Mouse (Mus musculus) heart, embryonic 14.5 days (tissue): ENCODE results near the gene Slc22a20. TPM values are rescaled to one million over a fixed set of nuclear protein-coding genes. Genes with fewer than 3 reads are reported as not detected.

Experiments
- ATAC-seq: fragments of 200-750 bp; cut with Nextera tagmentation; 2 replicates; pipeline ENCODE4 v1.8.0; 2017; ENCODE audit warnings: low read depth, moderate TSS enrichment; ENCODE audit not compliant: insufficient number of reproducible peaks, insufficient read depth, low FRiP score
- H3K27ac ChIP-seq, 2 experiments: fragments of 200-500 bp in 1 of 2; fragments of 300-500 bp in 1 of 2; sonication (generic) in 1 of 2; replicated peaks in 1 of 2; 2 replicates each; pipeline ENCODE4 v1.5.1; 2012 to 2014; ENCODE audit warnings: low read depth in 2 of 2, low read length in 2 of 2, control low read depth in 1 of 2, mild to moderate bottlenecking in 1 of 2, mixed read lengths in 1 of 2; ENCODE audit not compliant: control insufficient read depth in 1 of 2, insufficient read depth in 1 of 2
- H3K27me3 ChIP-seq: fragments of 300-500 bp; sonication (generic); 2 replicates; pipeline ENCODE4 v1.6.1; 2014; ENCODE audit warnings: mild to moderate bottlenecking, low read length, control low read depth; ENCODE audit not compliant: control insufficient read depth, insufficient read depth
- H3K36me3 ChIP-seq: fragments of 300-500 bp; sonication (generic); 2 replicates; pipeline ENCODE4 v1.6.1; 2014; ENCODE audit warnings: mild to moderate bottlenecking, control low read depth, low read length, mixed read lengths; ENCODE audit not compliant: control insufficient read depth, insufficient read depth
- H3K4me1 ChIP-seq, 2 experiments: fragments of 200-500 bp in 1 of 2; fragments of 300-500 bp in 1 of 2; sonication (generic) in 1 of 2; 2 replicates each; pipeline ENCODE4 v1.6.1; 2012 to 2014; ENCODE audit warnings: low read length in 2 of 2, control low read depth in 1 of 2, mixed read lengths in 1 of 2; ENCODE audit not compliant: control insufficient read depth in 2 of 2, insufficient read depth in 2 of 2
- H3K4me2 ChIP-seq: fragments of 300-500 bp; sonication (generic); 2 replicates; pipeline ENCODE4 v1.6.1; 2014; ENCODE audit warnings: mild to moderate bottlenecking, low read length
- H3K4me3 ChIP-seq, 2 experiments: fragments of 200-500 bp in 1 of 2; fragments of 300-500 bp in 1 of 2; sonication (generic) in 1 of 2; 2 replicates each; pipeline ENCODE4 v1.5.1; 2012 to 2014; ENCODE audit warnings: low read length in 2 of 2, mild to moderate bottlenecking in 2 of 2, control low read depth in 1 of 2, low read depth in 1 of 2, moderate library complexity in 1 of 2; ENCODE audit not compliant: control insufficient read depth in 1 of 2, insufficient read depth in 1 of 2
- H3K9ac ChIP-seq: fragments of 300-500 bp; sonication (generic); 2 replicates; pipeline ENCODE4 v1.6.1; 2014; ENCODE audit warnings: mild to moderate bottlenecking, low read length
- H3K9me3 ChIP-seq: fragments of 300-500 bp; sonication (generic); 2 replicates; pipeline ENCODE4 v1.6.1; 2016; ENCODE audit warnings: low read length, control low read depth; ENCODE audit not compliant: control insufficient read depth
- WGBS: fragments of 180-500 bp; shearing (Covaris S2); extraction: QIAGEN DNeasy Blood & Tissue Kit; methylation state at CpG from one replicate; pipeline ENCODE4 v1.1.7; 2014; 5-methylcytosine and 5-hydroxymethylcytosine counted together
- polyA plus RNA-seq: library from polyadenylated mRNA; unstranded; fragments of >200 nt; fragmentation: Nextera tagmentation; extraction: Ambion mirVana; gene quantifications from 2 replicates; pipeline ENCODE4 v1.2.1, GENCODE M21; 2014

Gene Slc22a20
- polyA plus RNA-seq, 1 experiment from 2014 or later: not detected

GRCm38 (mm10) chr19:5951631-5952030 is 34.3 kb downstream of the Slc22a20 start:
- peaks cover 39 to 46% of the 10 kb centered on the region in 2 experiments for H3K4me1 ChIP-seq
- peaks cover 51% of the 10 kb centered on the region for H3K36me3 ChIP-seq
- WGBS: 56% methylated on average over 16 of the region's 16 CpGs
- no peak for ATAC-seq
- peak overlapping the region; percentile 9 to 10; a peak in 2 of 4 replicates for H3K4me3 ChIP-seq
- peak overlapping the region; percentile 82 to 93 for H3K27ac ChIP-seq
- H3K27me3 ChIP-seq: no peaks in the 10 kb centered on the region
- no peaks in the 10 kb centered on the region for H3K9me3 ChIP-seq
- H3K9ac ChIP-seq: peak overlapping the region; percentile 58
- H3K4me2 ChIP-seq: peak overlapping the region; percentile 54

DNA sequence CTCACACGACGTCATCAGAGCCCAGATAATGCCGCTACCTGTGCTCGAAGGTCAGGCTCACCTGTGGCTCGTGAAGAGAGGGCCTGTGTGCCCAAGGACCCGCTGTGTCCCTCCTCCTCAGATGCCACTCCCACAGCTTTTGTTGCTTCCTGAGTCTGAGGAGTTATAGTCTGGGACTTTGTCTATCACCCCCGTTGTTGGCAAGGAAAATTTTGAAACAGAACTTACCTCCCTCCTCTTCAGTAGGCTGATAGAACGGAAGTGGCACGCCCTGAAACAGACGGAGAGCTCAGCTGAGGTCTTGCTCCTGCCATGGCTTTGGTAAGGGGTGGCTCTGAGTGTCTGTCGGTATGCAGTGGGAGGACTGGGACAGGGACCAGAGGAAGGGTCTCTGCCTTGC is 35.7 kb downstream of the Slc22a20 start:
- H3K27ac ChIP-seq: no peak overlapping the region
- H3K9me3 ChIP-seq: no peaks in the 10 kb centered on the region
- no peak overlapping the region for H3K4me3 ChIP-seq
- WGBS: 92% methylated on average over 11 of the region's 11 CpGs
- H3K27me3 ChIP-seq: no peaks in the 10 kb centered on the region
- H3K36me3 ChIP-seq: peaks cover 58% of the 10 kb centered on the region
- H3K4me2 ChIP-seq: no peak overlapping the region
- no peak for ATAC-seq
- peaks cover 45 to 53% of the 10 kb centered on the region in 2 experiments for H3K4me1 ChIP-seq
- no peak overlapping the region for H3K9ac ChIP-seq

DNA sequence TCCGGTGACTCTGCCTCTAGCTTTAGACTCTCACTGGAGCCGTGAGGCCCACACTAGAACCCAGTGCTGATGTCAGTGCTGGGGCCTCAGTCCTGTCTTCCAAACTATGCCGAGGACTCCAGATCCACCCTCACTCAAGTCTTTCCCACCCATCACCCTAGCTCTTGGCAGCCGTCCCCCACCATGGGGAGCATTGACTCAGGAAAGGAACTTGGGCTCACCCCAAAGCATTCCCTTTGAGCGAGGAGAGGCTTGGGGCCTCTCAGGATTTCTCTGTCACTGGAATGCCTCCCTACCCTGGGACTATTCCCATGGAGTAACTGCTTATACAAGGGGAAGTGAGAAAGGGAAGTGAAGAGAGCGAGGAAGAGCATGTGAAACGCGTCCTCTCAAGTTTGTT is 40.1 kb downstream of the Slc22a20 start:
- Histone ChIP-seq H3K4me1 (peaks cover 34 to 44% of the 10 kb centered on the region in 2 experiments), H3K27ac (peak overlapping the region; percentile 65 to 77), H3K9me3 (no peaks in the 10 kb centered on the region), H3K9ac (peak overlapping the region; percentile 3; the same call in 1 of the 2 replicates), H3K27me3 (no peaks in the 10 kb centered on the region), H3K4me2 (peak overlapping the region; percentile 49; the same call in 1 of the 2 replicates), H3K4me3 (no peak overlapping the region), H3K36me3 (peaks cover 71% of the 10 kb centered on the region)
- WGBS: 45% methylated on average over 8 of the region's 8 CpGs
- no peak for ATAC-seq

GRCm38 (mm10) chr19:5945027-5945426 is 40.9 kb downstream of the Slc22a20 start:
- peaks cover 69% of the 10 kb centered on the region for H3K36me3 ChIP-seq
- H3K9ac ChIP-seq: peak overlapping the region; percentile 3
- H3K4me3 ChIP-seq: no peak overlapping the region
- no peaks in the 10 kb centered on the region for H3K27me3 ChIP-seq
- H3K4me2 ChIP-seq: peak overlapping the region; percentile 49
- peaks cover 38 to 48% of the 10 kb centered on the region in 2 experiments for H3K4me1 ChIP-seq
- peak; percentile 76 for ATAC-seq
- WGBS: 21% methylated on average over 7 of the region's 7 CpGs
- H3K27ac ChIP-seq: peak overlapping the region; percentile 65 to 77
- H3K9me3 ChIP-seq: no peaks in the 10 kb centered on the region

- Histone ChIP-seq H3K27ac (peak overlapping the region; percentile 51 to 77), H3K4me2 (peak overlapping the region; percentile 49; the same call in 1 of the 2 replicates), H3K9ac (peak overlapping the region; percentile 38; the same call in 1 of the 2 replicates), H3K9me3 (no peaks in the 10 kb centered on the region), H3K27me3 (no peaks in the 10 kb centered on the region), H3K4me3 (no peak overlapping the region), H3K36me3 (peaks cover 69% of the 10 kb centered on the region), H3K4me1 (peaks cover 43 to 53% of the 10 kb centered on the region in 2 experiments)
- ATAC-seq: no peak
- WGBS: 35% methylated on average over 8 of the region's 8 CpGs
Measured at GRCm38 (mm10) chr19:5944145-5944544, 41.8 kb downstream of the Slc22a20 start.

GRCm38 (mm10) chr19:5943404-5943803 is 42.5 kb downstream of the Slc22a20 start:
- no peak overlapping the region; the same call in 1 of the 2 replicates for H3K9ac ChIP-seq
- H3K4me1 ChIP-seq: peaks cover 43 to 53% of the 10 kb centered on the region in 2 experiments

DNA sequence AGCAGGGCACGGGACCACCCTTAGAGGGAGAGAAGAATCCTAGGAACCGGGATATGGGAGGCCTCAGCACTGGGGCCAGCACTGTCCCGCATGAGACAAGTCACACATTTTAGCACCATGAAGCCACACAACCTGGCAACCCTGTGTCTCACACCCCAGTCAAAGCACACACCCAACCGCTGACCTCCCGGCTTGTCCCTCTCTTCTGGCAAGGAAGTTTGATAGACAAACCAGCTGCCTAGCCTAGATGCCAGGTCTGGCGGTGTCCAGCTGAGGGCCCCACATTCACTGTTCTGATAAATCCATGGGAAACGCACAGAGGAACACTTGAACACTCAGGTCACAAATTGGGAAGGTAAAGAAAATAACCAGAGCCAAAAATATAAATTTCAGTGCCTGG is 43.4 kb downstream of the Slc22a20 start:
- peaks cover 49 to 60% of the 10 kb centered on the region in 2 experiments for H3K4me1 ChIP-seq
- WGBS: 57% methylated on average over 7 of the region's 7 CpGs
- no peak overlapping the region for H3K4me3 ChIP-seq
- no peaks in the 10 kb centered on the region for H3K9me3 ChIP-seq
- no peaks in the 10 kb centered on the region for H3K27me3 ChIP-seq
- peaks cover 54% of the 10 kb centered on the region for H3K36me3 ChIP-seq
- ATAC-seq: no peak
- no peak overlapping the region; the same call in 1 of the 2 replicates for H3K9ac ChIP-seq
- no peak overlapping the region for H3K4me2 ChIP-seq
- H3K27ac ChIP-seq: no peak overlapping the region

More at GRCm38 (mm10) chr19:5943404-5943803, 42.5 kb downstream of the Slc22a20 start:
- no peaks in the 10 kb centered on the region for H3K27me3 ChIP-seq
- no peak for ATAC-seq
- WGBS: 83% methylated on average over 15 of the region's 15 CpGs
- peaks cover 63% of the 10 kb centered on the region for H3K36me3 ChIP-seq
- H3K9me3 ChIP-seq: no peaks in the 10 kb centered on the region
- H3K27ac ChIP-seq: no peak overlapping the region
- H3K4me3 ChIP-seq: no peak overlapping the region
- H3K4me2 ChIP-seq: no peak overlapping the region

DNA sequence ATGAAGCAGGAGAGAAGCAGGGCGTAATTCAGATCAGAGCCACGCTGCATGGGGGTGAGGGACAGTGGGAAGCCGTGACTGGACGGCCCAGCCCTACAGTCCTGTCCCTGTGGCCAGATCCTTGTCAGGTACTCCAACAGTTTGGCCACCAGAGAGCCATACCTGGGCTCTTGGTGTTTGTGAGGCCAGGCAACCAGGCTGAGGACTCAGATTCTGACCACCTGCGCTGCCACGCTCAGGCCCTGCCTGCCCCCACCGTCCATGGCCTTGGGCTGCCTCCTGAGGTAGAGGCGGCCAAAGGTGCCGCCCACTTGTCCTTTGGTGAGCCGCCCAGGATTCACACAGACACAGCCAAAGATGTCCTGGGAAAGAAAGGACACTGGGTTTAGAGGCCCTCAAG is 45.3 kb downstream of the Slc22a20 start:
- no peak for ATAC-seq
- H3K4me1 ChIP-seq: peaks cover 49 to 61% of the 10 kb centered on the region in 2 experiments
- H3K9me3 ChIP-seq: no peaks in the 10 kb centered on the region
- no peak overlapping the region for H3K4me2 ChIP-seq
- 82% methylated on average over 10 of the region's 10 CpGs for WGBS
- peak overlapping the region; percentile 15 to 74; a peak in 3 of 4 replicates for H3K27ac ChIP-seq
- H3K4me3 ChIP-seq: no peak overlapping the region
- H3K36me3 ChIP-seq: peaks cover 43% of the 10 kb centered on the region
- H3K9ac ChIP-seq: no peak overlapping the region; the same call in 1 of the 2 replicates
- no peaks in the 10 kb centered on the region for H3K27me3 ChIP-seq
